Mouse (Mus musculus): ENCODE measurements at regions not wholly inside any gene's neighbourhood (a gene's known extent, or its start where the extent isn't known, plus 50 kb on each side); places are given as distances from the start of the nearest gene placed in this dataset.

- Histone ChIP-seq H3K36me3 (ENCODE audit: control insufficient read depth, insufficient read depth, low read length) (no peaks in the 10 kb centered on the region), H3K27ac (ENCODE audit: control insufficient read depth, insufficient read depth, low read length) (peak overlapping the region; percentile 79), H3K4me3 (ENCODE audit: control insufficient read depth, insufficient read depth, low read length) (no peak overlapping the region), H3K4me1 (replicated peaks; ENCODE audit: control insufficient read depth, insufficient read depth, low read length) (peaks cover 17% of the 10 kb centered on the region), H3K27me3 (ENCODE audit: control insufficient read depth, insufficient read depth, low read length) (no peaks in the 10 kb centered on the region)
- TF ChIP-seq CTCF (IDR thresholded peaks at IDR 0.05; ENCODE audit: borderline replicate concordance, control insufficient read depth, extremely low read depth, insufficient read depth, low read length, poor library complexity) = no peak
- TF ChIP-seq POLR2A (IDR thresholded peaks at IDR 0.05; ENCODE audit: control insufficient read depth, extremely low read depth, insufficient read depth, low read length, poor library complexity) = no peak
- 8% methylated on average over 17 of the region's 17 CpGs for WGBS
- DNase-seq = peak; percentile 56
These were observed 188.7 kb downstream of the Akap7 start for GRCm38 (mm10) chr10:25118674-25119670.

- Histone ChIP-seq H3K4me3 (ENCODE audit: control insufficient read depth, insufficient read depth, low read length) (no peak overlapping the region), H3K27ac (ENCODE audit: control insufficient read depth, insufficient read depth, low read length) (peak overlapping the region; percentile 22; the same call in 1 of the 2 replicates), H3K27me3 (ENCODE audit: control insufficient read depth, insufficient read depth, low read length) (no peaks in the 10 kb centered on the region), H3K36me3 (ENCODE audit: control insufficient read depth, insufficient read depth, low read length) (no peaks in the 10 kb centered on the region), H3K4me1 (replicated peaks; ENCODE audit: control insufficient read depth, insufficient read depth, low read length) (peaks cover 21% of the 10 kb centered on the region)
- TF ChIP-seq CTCF (IDR thresholded peaks at IDR 0.05; ENCODE audit: borderline replicate concordance, control insufficient read depth, extremely low read depth, insufficient read depth, low read length, poor library complexity) = no peak
- no peak for TF ChIP-seq POLR2A (IDR thresholded peaks at IDR 0.05; ENCODE audit: control insufficient read depth, extremely low read depth, insufficient read depth, low read length, poor library complexity)
- peak; percentile 45 for DNase-seq
- 43% methylated on average over 4 of the region's 4 CpGs for WGBS
These were observed 187.0 kb upstream of the Arg1 start for GRCm38 (mm10) chr10:25114316-25114715.

GRCm38 (mm10) chr10:25112449-25113171, 185.3 kb upstream of the Arg1 start:
- Histone ChIP-seq H3K36me3 (ENCODE audit: control insufficient read depth, insufficient read depth, low read length) (no peaks in the 10 kb centered on the region), H3K4me3 (ENCODE audit: control insufficient read depth, insufficient read depth, low read length) (no peak overlapping the region), H3K4me1 (replicated peaks; ENCODE audit: control insufficient read depth, insufficient read depth, low read length) (peaks cover 10% of the 10 kb centered on the region), H3K27me3 (ENCODE audit: control insufficient read depth, insufficient read depth, low read length) (no peaks in the 10 kb centered on the region), H3K27ac (ENCODE audit: control insufficient read depth, insufficient read depth, low read length) (no peak overlapping the region)
- TF ChIP-seq POLR2A (IDR thresholded peaks at IDR 0.05; ENCODE audit: control insufficient read depth, extremely low read depth, insufficient read depth, low read length, poor library complexity) (no peak), CTCF (IDR thresholded peaks at IDR 0.05; ENCODE audit: borderline replicate concordance, control insufficient read depth, extremely low read depth, insufficient read depth, low read length, poor library complexity) (no peak)
- DNase-seq = no peak
- WGBS = 96% methylated on average over 12 of the region's 12 CpGs

- Histone ChIP-seq H3K4me3 (ENCODE audit: control insufficient read depth, insufficient read depth, low read length) (no peak overlapping the region), H3K4me1 (replicated peaks; ENCODE audit: control insufficient read depth, insufficient read depth, low read length) (0 out of 2 replicates have a peak, but pooled peaks cover 7% of the 10 kb centered on the region), H3K36me3 (ENCODE audit: control insufficient read depth, insufficient read depth, low read length) (no peaks in the 10 kb centered on the region), H3K27me3 (ENCODE audit: control insufficient read depth, insufficient read depth, low read length) (no peaks in the 10 kb centered on the region), H3K27ac (ENCODE audit: control insufficient read depth, insufficient read depth, low read length) (no peak overlapping the region)
- TF ChIP-seq CTCF (IDR thresholded peaks at IDR 0.05; ENCODE audit: borderline replicate concordance, control insufficient read depth, extremely low read depth, insufficient read depth, low read length, poor library complexity) (no peak), POLR2A (IDR thresholded peaks at IDR 0.05; ENCODE audit: control insufficient read depth, extremely low read depth, insufficient read depth, low read length, poor library complexity) (no peak)
- no peak for DNase-seq
- WGBS = 91% methylated on average over 11 of the region's 11 CpGs
These were observed 184.5 kb upstream of the Arg1 start for GRCm38 (mm10) chr10:25111636-25112422.

- Histone ChIP-seq H3K4me3 (ENCODE audit: control insufficient read depth, insufficient read depth, low read length) (no peak overlapping the region), H3K27me3 (ENCODE audit: control insufficient read depth, insufficient read depth, low read length) (no peaks in the 10 kb centered on the region), H3K27ac (ENCODE audit: control insufficient read depth, insufficient read depth, low read length) (no peak overlapping the region), H3K4me1 (replicated peaks; ENCODE audit: control insufficient read depth, insufficient read depth, low read length) (0 out of 2 replicates have a peak, but pooled peaks cover 7% of the 10 kb centered on the region), H3K36me3 (ENCODE audit: control insufficient read depth, insufficient read depth, low read length) (no peaks in the 10 kb centered on the region)
- TF ChIP-seq POLR2A (IDR thresholded peaks at IDR 0.05; ENCODE audit: control insufficient read depth, extremely low read depth, insufficient read depth, low read length, poor library complexity) (no peak), CTCF (IDR thresholded peaks at IDR 0.05; ENCODE audit: borderline replicate concordance, control insufficient read depth, extremely low read depth, insufficient read depth, low read length, poor library complexity) (no peak)
- 93% methylated on average over 7 of the region's 7 CpGs for WGBS
- no peak for DNase-seq
These were observed 183.9 kb upstream of the Arg1 start for GRCm38 (mm10) chr10:25111181-25111580.

- Histone ChIP-seq H3K36me3 (ENCODE audit: control insufficient read depth, insufficient read depth, low read length) (no peaks in the 10 kb centered on the region), H3K4me3 (ENCODE audit: control insufficient read depth, insufficient read depth, low read length) (no peak overlapping the region), H3K27ac (ENCODE audit: control insufficient read depth, insufficient read depth, low read length) (no peak overlapping the region), H3K4me1 (replicated peaks; ENCODE audit: control insufficient read depth, insufficient read depth, low read length) (no peaks in the 10 kb centered on the region), H3K27me3 (ENCODE audit: control insufficient read depth, insufficient read depth, low read length) (no peaks in the 10 kb centered on the region)
- no peak for DNase-seq
- WGBS = 88% methylated on average over 4 of the region's 4 CpGs
- TF ChIP-seq CTCF (IDR thresholded peaks at IDR 0.05; ENCODE audit: borderline replicate concordance, control insufficient read depth, extremely low read depth, insufficient read depth, low read length, poor library complexity) = no peak
- no peak for TF ChIP-seq POLR2A (IDR thresholded peaks at IDR 0.05; ENCODE audit: control insufficient read depth, extremely low read depth, insufficient read depth, low read length, poor library complexity)
These were observed 170.8 kb upstream of the Arg1 start for GRCm38 (mm10) chr10:25098070-25098469.
